Mouse (Mus musculus) A20 (cell line): ENCODE measurements around the gene Lyrm2.

ENCODE experiments used
- DNase-seq: peaks from one replicate; pipeline ENCODE4 v3.0.0-alpha.2; 2011; ENCODE audit warnings: low read depth, low spot score

Lyrm2 gene

GRCm38 (mm10) chr4:32799966-32800576 lies at the start of gene Lyrm2:
TSS of gene Lyrm2 (plus strand) at chr4:32800253.
- peak; percentile 92 for DNase-seq

DNA sequence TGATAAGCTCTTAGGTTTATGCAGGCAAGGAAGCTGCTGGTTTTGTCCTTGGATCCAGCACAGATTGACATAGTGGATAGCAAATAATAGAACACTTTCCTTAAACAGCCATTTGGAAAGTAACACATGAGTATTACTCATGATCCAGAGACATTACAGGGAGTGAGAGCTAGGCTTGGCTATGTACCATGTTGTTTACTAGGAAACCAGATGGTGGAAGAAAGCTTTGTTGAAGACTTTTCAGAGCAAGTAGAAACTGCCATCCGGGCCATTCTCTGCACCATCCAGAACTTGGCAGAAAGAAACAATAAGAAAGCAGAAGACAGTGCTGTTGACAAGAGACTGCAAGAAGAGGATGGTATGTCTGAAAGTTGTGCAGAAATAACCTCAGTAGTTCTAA lies 49.3 kb upstream of the Lyrm2 start:
- DNase-seq = no peak

- no peak for DNase-seq
Observed at GRCm38 (mm10) chr4:32757430-32757829, 42.6 kb upstream of the Lyrm2 start.

GRCm38 (mm10) chr4:32767471-32767870 lies 32.6 kb upstream of the Lyrm2 start:
- no peak for DNase-seq

DNA sequence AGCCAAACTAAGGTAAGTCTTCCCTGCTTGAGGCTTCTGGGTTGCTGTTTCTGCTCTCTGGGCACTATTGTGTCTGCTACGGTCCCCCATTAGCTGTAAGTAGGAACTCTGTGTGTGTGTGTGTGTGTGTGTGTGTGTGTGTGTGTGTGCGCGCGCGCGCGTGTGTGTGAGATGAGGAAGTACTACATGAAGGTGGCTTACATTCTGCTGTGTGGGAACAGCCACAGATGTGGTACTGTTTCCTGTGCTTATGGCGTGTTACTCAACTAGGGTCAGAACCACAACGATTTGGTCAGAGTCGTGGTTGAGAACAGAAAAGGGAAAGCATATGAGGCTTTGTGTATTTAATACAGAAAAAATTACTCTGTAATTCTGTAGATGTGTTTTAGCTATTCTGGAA lies 32.0 kb upstream of the Lyrm2 start:
- peak; percentile 26 for DNase-seq

DNA sequence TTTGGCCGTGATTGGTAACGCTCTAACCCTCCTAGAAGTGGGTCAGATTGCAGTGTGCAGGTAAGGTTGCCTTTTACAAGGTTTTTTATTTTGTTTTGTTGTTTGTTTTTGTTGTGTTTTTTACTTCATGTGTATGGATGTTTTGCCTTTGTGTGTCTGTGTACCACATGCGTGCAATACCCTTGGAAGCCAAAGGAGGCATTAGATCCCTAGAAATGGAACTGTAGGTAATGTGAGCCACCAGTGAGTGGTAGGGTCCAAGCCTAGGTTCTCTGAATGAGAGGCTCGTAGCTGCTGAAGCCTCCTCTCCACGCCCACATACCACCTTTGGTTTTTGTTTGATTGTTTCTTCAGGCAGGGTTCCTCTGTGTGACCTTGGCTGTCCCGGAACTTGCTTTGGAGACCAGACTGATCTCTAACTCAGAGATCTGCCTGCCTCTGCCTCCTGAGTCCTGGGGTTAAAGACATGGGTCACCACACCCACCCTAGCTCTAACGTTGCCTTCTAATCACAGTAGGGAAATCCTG lies 29.7 kb upstream of the Lyrm2 start:
- no peak for DNase-seq

DNA sequence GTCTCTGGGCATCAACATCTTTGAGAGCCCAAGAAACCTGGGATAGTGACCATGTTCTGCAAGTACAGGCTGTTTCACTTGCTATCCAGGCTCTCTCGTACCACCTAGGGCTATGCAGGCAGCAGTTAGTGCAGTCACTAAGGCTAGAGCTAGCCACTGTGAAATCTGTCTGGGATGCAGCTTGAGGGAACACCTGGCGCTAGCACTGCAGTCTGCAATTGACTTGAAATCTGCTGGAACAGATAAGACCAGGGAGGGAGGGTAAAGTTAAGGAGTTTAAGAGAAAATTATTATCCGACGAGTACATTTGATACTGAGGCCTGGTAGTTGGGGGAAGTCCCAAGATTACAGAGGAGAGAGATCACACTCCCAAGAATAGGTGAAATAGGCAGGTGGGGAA lies 20.1 kb upstream of the Lyrm2 start:
- no peak for DNase-seq

- no peak for DNase-seq
Observed at GRCm38 (mm10) chr4:32787110-32787509, 12.9 kb upstream of the Lyrm2 start.

DNA sequence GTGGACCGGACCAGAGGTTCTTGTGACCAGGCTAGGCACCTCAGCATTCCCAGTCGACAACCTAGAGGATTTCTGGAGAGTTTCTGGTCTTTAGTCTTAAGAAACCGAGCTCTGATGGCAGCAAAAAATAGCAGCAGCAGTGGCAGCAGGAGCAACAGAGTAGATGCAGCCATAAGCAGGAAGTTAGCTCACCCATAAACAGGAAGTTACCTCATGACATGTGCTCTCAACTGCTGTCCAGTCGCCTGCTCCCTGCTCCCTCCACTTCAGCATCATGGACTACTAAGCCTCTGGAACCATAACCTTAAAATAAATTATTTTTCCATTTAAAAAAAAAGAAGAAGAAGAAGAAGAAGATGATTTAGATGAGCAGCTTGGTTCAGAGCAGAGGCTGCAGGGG lies 11.0 kb upstream of the Lyrm2 start:
- no peak for DNase-seq

DNA sequence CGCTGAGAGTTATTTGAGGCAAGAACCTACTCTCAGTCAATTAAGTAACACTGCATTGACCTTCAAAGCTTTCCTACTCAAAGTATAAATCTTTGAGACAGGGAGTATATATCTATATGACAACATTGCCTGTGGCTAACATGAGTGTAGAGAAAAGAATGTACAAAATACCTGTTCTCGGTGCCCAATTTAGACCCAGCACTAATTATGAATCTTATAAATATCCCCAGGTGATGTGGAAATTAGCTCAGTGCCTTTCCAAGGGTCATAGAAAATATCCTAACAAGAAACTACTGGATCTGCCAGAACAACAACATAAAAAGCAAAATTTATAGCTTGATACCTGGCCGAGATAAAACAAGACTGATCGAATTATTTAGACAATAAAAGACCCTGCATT lies 1.1 kb upstream of the Lyrm2 start:
- DNase-seq = no peak

- DNase-seq = no peak
Observed at GRCm38 (mm10) chr4:32800577-32801170, 621 bp downstream of the Lyrm2 start.

DNA sequence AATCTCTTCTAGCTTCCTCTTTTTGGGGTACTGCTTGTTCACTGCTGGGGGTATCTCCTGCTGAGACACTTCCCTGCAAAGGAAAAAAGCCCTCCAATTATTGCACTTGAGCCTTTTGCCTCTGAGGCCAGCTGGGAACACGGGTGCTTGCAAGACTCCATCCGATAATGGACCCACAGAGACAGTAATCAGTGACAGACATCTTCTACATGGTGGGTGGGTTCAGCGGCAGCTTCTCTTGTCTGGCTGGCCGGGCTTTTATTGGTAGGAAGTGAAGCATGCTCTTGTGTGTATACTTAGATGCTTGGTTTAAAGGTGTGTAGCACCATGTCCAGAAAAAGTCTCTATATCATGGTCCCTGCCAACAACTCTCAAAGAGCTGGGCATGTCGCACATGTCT lies 17.4 kb downstream of the Lyrm2 start:
- no peak for DNase-seq

GRCm38 (mm10) chr4:32820676-32821075 lies 20.6 kb downstream of the Lyrm2 start:
- no peak for DNase-seq

GRCm38 (mm10) chr4:32824254-32824653 lies 24.2 kb downstream of the Lyrm2 start:
- DNase-seq = no peak

DNA sequence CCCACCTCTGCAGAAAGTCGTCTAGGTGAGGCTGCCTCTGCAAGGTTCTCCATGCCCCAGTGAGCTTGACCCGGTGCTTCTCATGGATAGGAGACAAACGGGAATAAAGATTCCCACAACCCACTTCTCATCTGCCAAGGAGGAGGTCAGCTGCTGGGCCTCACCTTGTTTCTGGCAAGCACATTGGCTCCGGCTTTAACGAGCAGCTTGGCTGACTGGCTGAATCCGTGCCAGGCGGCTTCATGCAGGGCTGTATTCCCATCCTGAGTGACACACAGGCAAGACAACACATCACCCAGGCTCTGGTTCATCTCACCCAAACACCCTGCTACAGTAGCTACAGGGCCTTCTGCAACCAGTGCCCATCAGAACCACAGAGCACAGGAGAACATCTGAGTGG lies 26.9 kb downstream of the Lyrm2 start:
- DNase-seq = no peak

DNA sequence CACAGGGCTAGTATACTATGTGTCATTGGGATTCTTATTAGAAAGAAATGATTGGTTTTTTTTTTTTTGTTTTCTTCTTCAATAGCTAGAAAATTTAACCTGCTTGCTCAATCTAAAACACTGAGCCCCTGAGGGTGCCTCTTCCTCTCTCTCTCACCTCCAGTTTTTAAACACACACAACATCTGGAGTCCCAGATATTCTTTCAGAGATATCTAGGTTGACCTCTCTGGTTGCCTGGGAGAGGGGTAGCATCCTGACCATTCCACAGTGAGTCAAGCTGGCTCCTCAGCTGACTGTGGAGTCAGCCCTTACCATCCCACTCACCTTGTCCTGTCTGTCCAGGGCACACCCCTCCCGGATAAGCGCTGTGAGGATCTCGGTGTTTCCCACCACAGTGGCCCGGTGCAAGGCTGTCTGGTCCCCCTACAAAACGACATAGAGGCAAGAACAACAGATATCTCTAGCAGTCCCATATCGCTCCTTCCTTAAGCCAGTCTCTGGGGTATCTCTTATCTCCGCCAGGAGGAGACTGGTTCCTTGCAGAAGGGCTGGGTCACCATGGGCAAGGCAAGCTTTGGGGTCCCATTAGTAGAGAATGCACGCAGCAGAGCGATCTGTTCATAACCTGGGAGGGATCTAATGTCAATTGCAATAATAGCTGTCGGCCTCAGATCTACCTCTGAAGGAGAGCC lies 28.5 kb downstream of the Lyrm2 start:
- no peak for DNase-seq

DNA sequence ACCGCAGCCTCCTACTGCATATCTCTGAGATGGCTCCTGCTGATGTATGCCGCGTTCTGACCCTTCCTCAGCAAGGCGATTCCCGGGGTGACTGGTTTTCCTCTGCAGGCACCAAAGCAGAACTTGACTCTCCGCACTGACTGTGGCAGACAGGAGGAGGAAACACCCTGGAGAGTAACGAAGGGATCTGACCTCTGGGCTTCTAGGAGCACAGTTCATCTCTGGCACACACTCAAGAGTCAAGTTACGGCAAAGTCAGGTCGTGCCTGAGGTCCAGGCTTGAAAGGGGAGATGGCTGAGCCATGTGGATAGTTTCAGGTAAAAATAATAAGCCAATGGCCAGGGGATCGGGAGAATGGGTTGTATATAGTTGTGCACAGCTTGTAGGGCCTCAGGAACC lies 29.3 kb downstream of the Lyrm2 start:
- DNase-seq = no peak

DNA sequence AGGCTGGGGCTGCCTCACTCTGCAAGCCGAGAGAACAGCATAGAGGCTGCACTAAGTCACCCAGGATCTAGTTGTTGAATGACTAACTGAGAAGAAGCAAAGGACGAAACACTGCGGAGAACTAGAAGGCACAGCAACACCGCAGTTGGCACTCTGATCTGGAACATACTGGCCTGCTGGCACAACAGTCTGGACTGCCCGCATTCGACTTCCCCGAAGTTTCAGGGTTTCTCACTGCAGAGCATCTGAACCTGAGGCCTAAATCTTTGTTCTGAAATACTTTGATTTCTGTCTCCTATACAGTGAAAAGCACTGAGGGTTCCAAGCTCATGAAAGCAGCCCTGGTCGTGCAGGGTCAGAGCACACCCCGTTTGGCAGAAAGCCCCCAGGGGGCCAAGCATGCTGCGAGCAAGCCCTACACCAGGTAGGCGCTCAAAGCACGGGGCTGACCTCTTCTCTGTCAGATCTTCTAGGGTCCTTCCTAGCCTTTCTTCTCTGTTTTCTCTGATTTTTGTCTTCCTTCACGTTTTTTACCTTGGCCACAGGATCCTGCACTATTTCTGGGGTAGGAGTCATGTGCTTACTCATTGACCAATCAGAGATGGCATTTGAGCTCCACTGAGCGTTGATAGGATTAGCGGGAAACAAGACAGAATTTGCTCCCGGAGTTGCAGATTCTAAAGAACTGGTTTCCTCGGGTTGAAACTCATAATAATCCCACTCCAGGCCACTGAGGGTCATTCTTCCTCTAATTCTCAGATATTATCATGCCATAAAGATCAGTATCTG lies 33.6 kb downstream of the Lyrm2 start:
- peak; percentile 8 for DNase-seq

DNA sequence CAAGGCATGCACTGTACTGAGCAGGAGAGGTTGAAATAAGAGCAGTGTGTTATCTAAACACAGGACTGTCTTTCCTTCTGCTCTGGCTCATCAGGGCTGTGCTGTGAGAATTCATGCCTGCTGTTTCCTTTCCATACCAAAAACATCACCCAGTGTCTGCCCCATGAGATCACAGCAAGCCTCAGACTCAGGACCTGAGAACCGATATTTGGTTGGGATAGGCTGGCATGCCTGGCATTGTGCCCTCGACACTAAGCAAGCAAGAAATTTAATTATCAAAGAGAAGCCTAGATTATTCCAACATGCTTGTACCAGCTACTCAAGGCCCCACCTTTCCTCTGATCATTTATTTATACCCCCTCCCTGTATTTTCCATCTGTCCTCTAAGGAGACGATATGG lies 34.5 kb downstream of the Lyrm2 start:
- no peak for DNase-seq

DNA sequence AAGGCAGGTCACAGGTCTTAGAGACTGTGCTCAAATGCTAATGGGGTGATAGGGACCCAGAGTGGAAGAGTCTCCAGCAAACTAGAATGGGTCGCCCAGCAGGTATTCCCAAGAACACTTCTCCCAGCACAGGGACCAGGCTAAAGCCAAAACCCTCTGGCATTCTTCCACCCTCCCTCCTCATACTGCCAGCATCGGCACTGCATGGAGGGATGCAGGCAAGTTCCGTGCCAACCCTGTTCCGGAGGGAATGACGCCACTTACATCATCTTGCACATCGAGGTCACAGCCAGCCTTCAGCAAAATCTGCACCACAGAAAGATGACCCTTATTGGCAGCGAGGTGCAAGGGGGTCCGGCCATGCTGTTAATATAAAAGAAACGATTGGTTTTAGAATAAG lies 36.0 kb downstream of the Lyrm2 start:
- DNase-seq = no peak

- DNase-seq = no peak
Observed at GRCm38 (mm10) chr4:32838401-32838800, 38.3 kb downstream of the Lyrm2 start.
